Mouse (Mus musculus) liver, adult 2 months (tissue): Measurements from ENCODE around the gene Thbs4. TPM values are rescaled to one million over a fixed set of nuclear protein-coding genes. Genes with fewer than 3 reads are reported as not detected.

Experiments
- DNase-seq: peaks from one replicate; pipeline ENCODE4 v3.0.0-alpha.2; 2011; ENCODE audit warnings: low read depth, low spot score; ENCODE audit errors: extremely low read depth
- H3K27ac ChIP-seq: fragments of 200-500 bp; replicated peaks from 2 replicates; pipeline ENCODE4 v1.5.1; 2012; ENCODE audit warnings: low read depth, mild to moderate bottlenecking, control low read depth, inconsistent platforms, low read length; ENCODE audit not compliant: insufficient read depth
- H3K27me3 ChIP-seq: fragments of 200-500 bp; 2 replicates; pipeline ENCODE4 v1.6.1; 2012; ENCODE audit warnings: mild to moderate bottlenecking, moderate library complexity, low read length, inconsistent platforms; ENCODE audit not compliant: control insufficient read depth, insufficient read depth
- H3K36me3 ChIP-seq: fragments of 200-500 bp; 2 replicates; pipeline ENCODE4 v1.6.1; 2012; ENCODE audit warnings: low read length, inconsistent platforms; ENCODE audit not compliant: control insufficient read depth, insufficient read depth
- H3K4me1 ChIP-seq: fragments of 200-500 bp; 2 replicates; pipeline ENCODE4 v1.6.1; 2011; ENCODE audit warnings: low read length; ENCODE audit not compliant: control insufficient read depth, insufficient read depth
- H3K4me3 ChIP-seq: fragments of 200-500 bp; 2 replicates; pipeline ENCODE4 v1.5.1; 2011; ENCODE audit warnings: low read depth, mild to moderate bottlenecking, control low read depth, low read length, moderate library complexity; ENCODE audit not compliant: insufficient read depth
- H3K79me2 ChIP-seq: fragments of 200-500 bp; 2 replicates; pipeline ENCODE4 v1.6.1; 2012; ENCODE audit warnings: inconsistent platforms, mild to moderate bottlenecking, low read length, moderate library complexity; ENCODE audit not compliant: control insufficient read depth, insufficient read depth
- H3K9ac ChIP-seq: fragments of 200-500 bp; 2 replicates; pipeline ENCODE4 v1.6.1; 2012; ENCODE audit warnings: low read depth, mild to moderate bottlenecking, control low read depth, inconsistent platforms, low read length
- CTCF ChIP-seq: fragments of 200-500 bp; IDR thresholded peaks from 2 replicates; pipeline ENCODE4 v1.5.1; 2011; ENCODE audit warnings: low read depth, low read length, control low read depth
- POLR2A ChIP-seq: fragments of 200-500 bp; IDR thresholded peaks from 2 replicates; pipeline ENCODE4 v1.6.1; 2011; ENCODE audit warnings: low read length, control low read depth; ENCODE audit not compliant: insufficient read depth; ENCODE audit errors: extremely low read depth
- WGBS: fragments of 180-500 bp; shearing (Covaris S2); methylation state at CpG from one replicate; pipeline ENCODE4 v1.1.7; 2018; 5-methylcytosine and 5-hydroxymethylcytosine counted together
- polyA plus RNA-seq: library from polyadenylated mRNA; depleted of rRNA; stranded (reverse); fragments of >200 nt; gene quantifications from 2 replicates; pipeline ENCODE4 v1.2.3, GENCODE M21; 2012
- total RNA-seq: library from RNA; depleted of rRNA; stranded (reverse); fragments of >200 nt; gene quantifications from 2 replicates; pipeline ENCODE4 v1.2.3, GENCODE M21; 2014

The Thbs4 gene
- total and polyA plus RNA-seq, 2 experiments, result 0.04 to 0.09 TPM

DNA sequence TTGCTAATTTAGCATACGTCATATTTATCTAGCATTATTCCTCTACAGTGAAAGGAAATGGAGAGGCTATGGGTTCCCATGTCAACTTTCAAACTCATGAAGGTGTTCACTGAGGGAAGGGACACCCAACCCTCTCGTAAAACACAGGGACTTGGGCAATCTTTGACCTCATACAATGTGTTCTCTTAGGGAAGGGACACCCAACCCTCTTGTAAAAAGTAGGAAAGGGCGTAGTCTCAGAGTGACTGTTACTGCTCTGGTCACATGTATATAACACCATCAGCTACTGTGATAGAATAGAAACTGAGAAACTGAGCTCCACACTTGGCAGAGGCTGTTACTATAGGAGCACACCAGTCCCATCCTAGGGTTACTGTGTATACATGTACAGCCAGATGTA is 13.2 kb upstream of the Thbs4 start:
- Histone ChIP-seq H3K9ac (no peak overlapping the region), H3K4me1 (no peaks in the 10 kb centered on the region), H3K79me2 (no peaks in the 10 kb centered on the region), H3K27ac (no peak overlapping the region), H3K36me3 (no peaks in the 10 kb centered on the region), H3K27me3 (no peaks in the 10 kb centered on the region), H3K4me3 (no peak overlapping the region)
- 90% methylated on average over 3 of the region's 3 CpGs for WGBS
- TF ChIP-seq POLR2A (no peak), CTCF (no peak)
- no peak for DNase-seq

DNA sequence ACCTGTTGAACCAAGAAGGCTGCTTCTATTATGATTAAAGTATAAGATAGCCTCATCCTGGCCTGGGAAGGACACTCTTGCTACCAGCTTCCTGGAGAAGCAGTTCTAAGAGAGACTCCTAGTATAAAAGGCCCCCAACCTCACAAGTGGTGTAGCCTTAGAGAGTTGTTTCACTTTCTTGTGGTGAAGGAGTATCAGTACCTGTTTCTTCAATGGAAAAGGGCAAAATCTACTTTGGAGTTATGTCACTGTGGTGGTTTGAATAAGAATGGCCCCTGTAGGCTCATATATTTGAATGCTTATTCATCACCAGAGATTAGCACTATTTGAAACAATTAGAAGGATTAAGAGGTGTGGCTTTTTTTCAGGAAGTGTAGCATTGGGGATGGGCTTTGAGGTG is 12.2 kb upstream of the Thbs4 start:
- H3K27ac ChIP-seq, result no peak overlapping the region
- no peak for TF ChIP-seq CTCF
- TF ChIP-seq POLR2A, result no peak
- H3K27me3 ChIP-seq, result no peaks in the 10 kb centered on the region
- H3K79me2 ChIP-seq, result no peaks in the 10 kb centered on the region
- DNase-seq, result no peak
- H3K4me1 ChIP-seq, result no peaks in the 10 kb centered on the region
- no peaks in the 10 kb centered on the region for H3K36me3 ChIP-seq
- no peak overlapping the region for H3K9ac ChIP-seq
- no peak overlapping the region for H3K4me3 ChIP-seq

DNA sequence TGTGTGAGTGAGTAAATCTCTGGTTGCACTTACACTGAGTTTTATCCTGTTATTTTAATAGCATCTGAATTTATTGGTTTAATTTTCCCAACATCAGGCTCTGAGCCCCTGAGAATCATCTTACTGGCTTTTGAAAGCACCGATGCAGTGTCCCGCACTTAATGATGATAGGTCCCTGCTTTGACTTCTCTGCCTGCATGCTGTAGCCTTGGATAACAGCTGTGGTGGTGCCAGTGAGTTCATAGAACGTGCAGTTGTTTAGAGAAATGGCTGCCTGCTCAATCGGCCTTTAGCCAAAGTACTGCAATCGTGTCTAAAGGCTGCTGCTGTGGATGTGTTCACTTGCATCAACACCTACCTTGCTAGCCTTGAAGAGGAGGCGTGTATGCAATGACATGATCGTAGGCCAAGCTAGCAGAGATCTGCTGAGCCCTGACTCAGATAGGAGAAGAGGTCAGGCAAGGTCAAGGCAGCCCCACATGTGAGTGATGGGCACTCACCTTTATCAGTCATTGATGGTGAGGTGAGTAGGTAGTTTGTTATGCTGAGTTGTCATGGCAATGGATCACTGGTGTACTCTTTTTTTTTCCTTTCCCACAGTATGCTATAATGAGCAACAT is 4.8 kb upstream of the Thbs4 start:
- no peak for TF ChIP-seq CTCF
- TF ChIP-seq POLR2A, result no peak
- Histone ChIP-seq H3K9ac (no peak overlapping the region), H3K4me1 (no peaks in the 10 kb centered on the region), H3K4me3 (no peak overlapping the region), H3K27me3 (peaks cover 5% of the 10 kb centered on the region), H3K79me2 (no peaks in the 10 kb centered on the region), H3K36me3 (no peaks in the 10 kb centered on the region), H3K27ac (no peak overlapping the region)
- DNase-seq, result no peak
- WGBS, result 44% methylated on average over 7 of the region's 7 CpGs

DNA sequence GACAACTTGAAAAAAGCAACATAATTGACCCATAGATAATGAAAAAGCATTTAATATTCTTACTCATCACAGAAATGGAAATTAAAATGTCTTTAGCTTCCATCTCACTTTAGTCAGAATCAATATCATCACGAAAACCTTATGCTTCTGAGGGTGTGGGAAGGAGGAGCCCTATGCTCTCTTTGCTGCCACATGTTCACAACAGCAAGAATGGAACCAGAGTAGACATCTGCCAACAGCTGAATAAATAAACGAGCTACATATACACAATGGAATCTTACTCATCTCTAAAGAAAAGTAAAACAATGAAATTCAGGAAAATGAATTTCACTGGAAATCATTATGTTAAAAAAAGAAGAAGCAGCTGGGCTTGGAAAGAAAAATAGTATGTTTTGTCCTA is 4.2 kb upstream of the Thbs4 start:
- H3K27ac ChIP-seq, result no peak overlapping the region
- peaks cover 7% of the 10 kb centered on the region for H3K27me3 ChIP-seq

DNA sequence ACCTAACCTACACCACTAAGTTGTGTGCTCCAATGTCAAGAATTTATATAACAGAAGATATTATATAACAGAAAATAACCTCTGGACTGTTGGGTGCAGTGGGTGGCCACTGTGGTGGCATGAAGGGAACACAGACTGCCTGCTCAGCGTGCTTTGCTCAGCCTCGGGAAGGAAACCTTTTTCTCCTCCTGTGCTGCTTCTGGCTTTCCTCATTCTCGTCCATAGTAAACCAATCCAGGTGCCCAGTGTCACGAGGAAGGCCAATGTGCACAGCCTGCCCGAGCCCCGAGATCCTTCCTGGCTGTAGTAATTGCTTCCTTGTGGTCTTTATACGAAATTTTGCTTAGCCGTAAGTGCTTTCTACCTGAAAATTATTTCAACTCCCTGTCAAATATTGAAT is 982 bp downstream of the Thbs4 start:
- DNase-seq, result no peak
- TF ChIP-seq CTCF (no peak), POLR2A (no peak)
- Histone ChIP-seq H3K9ac (no peak overlapping the region), H3K4me1 (no peaks in the 10 kb centered on the region), H3K27ac (no peak overlapping the region), H3K79me2 (no peaks in the 10 kb centered on the region), H3K36me3 (no peaks in the 10 kb centered on the region), H3K4me3 (no peak overlapping the region), H3K27me3 (peaks cover 9% of the 10 kb centered on the region)
- WGBS, result 78% methylated on average over 8 of the region's 8 CpGs

More for the DNA sequence above, 4.2 kb upstream of the Thbs4 start:
- H3K4me1 ChIP-seq, result no peaks in the 10 kb centered on the region
- H3K4me3 ChIP-seq, result no peak overlapping the region
- H3K36me3 ChIP-seq, result no peaks in the 10 kb centered on the region
- no peak for TF ChIP-seq POLR2A
- TF ChIP-seq CTCF, result no peak
- no peak overlapping the region for H3K9ac ChIP-seq
- DNase-seq, result no peak
- 69% methylated on average over 2 of the region's 2 CpGs for WGBS
- no peaks in the 10 kb centered on the region for H3K79me2 ChIP-seq

DNA sequence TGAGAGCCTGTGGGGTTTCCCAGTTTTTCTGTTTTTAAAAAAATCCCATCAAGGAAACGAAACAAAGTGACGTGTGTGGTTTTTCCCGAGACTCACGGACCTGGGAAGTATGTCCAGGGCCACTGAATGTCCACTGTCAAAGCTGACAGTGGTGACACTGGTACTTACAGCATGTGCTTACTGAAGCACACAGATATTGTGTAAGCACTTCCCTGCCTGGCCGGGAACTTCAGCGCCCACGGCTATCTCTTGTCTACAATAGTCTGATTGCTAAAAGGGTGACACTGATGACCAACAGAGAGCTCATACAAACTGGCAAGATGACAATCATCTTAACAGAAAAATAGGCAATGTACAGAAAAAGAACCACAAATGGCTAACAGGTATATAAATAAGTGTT is 3.1 kb downstream of the Thbs4 start:
- Histone ChIP-seq H3K36me3 (no peaks in the 10 kb centered on the region), H3K9ac (no peak overlapping the region), H3K4me1 (no peaks in the 10 kb centered on the region), H3K4me3 (no peak overlapping the region), H3K79me2 (no peaks in the 10 kb centered on the region), H3K27ac (no peak overlapping the region), H3K27me3 (peaks cover 6% of the 10 kb centered on the region)
- 67% methylated on average over 7 of the region's 7 CpGs for WGBS
- TF ChIP-seq CTCF (no peak), POLR2A (no peak)
- no peak for DNase-seq

DNA sequence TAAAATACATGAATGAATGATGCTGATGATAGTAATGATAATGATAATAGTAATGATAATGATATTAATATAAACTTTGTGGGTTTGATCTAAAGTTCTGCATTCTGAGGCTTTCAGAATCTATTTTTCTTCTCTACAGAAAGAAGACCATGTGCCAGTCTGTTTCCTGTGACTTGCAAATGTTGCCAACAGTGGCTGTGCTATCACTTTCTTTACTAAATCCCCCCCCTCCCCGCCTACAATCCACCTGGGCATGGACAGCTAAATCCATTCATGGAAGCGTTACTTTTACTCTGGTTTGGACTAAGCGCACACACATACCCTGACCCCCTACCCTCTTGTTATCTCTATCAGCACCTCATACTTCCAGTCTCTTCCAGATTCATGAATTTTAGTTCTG is 10.3 kb downstream of the Thbs4 start:
- H3K27ac ChIP-seq, result no peak overlapping the region
- no peak overlapping the region for H3K4me3 ChIP-seq
- no peak for DNase-seq
- H3K9ac ChIP-seq, result no peak overlapping the region
- no peaks in the 10 kb centered on the region for H3K36me3 ChIP-seq
- WGBS, result 88% methylated on average over 3 of the region's 3 CpGs
- H3K4me1 ChIP-seq, result no peaks in the 10 kb centered on the region
- TF ChIP-seq POLR2A (no peak), CTCF (no peak)
- H3K79me2 ChIP-seq, result no peaks in the 10 kb centered on the region
- H3K27me3 ChIP-seq, result no peaks in the 10 kb centered on the region
